In the genomic region with DNA sequence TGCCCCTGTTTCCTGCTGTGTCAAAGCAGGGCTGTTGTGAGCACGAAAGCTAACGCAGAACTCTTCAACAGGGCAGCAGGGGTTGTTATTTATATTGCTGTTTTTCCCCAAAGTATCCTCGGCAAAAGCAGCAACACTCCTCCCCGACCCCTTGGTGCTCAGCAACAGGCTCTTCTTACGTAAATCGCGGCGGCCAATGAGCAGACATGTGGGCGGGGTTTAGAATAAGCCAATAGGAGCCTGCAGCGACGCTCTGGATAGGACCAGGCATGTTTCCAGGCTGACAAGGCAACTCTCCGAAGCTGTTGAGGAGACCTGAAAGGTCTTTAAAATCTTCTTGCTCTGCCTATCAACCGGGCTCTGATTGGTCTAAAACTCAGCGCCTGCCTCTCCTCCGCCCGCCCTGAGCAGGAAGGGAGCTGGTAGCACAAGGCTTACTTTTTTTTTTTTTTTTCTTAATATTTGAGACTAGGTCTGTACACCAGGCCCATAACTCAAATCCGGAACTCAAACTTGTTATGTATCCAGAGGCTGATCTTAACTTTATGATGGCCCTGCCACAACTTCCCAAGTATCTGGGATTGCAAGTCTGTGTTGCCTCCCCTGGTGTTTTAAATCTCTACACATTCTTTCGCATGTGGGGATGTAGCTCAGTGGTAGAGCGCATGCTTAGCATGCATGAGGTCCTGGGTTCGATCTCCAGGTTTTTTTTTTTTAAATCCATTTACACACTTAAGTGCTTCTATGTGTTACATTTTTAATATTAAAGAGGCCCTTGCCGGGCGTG, we compare ENCODE assay signal across 8 mouse cellular contexts. TPM values are rescaled to one million over a fixed set of nuclear protein-coding genes. Genes with fewer than 3 reads are reported as not detected.
DNase-seq lines count a peak whose midpoint lies in the region; ATAC-seq and TF ChIP-seq lines count a peak whose summit lies in the region.

No protein-coding gene starts in this region.

- TF ChIP-seq POLR2A in olfactory bulb, adult 2 months (IDR thresholded peaks at IDR 0.05; ENCODE audit: insufficient read depth, low read depth, low read length), result 0 out of 2 replicates have a peak, but pooled peaks have one; percentile 35
- peak; percentile 56; the same call in 1 of the 2 replicates for TF ChIP-seq POLR2A in thymus, adult 2 months (IDR thresholded peaks at IDR 0.05; ENCODE audit: control insufficient read depth, extremely low read depth, insufficient read depth, low read length, poor library complexity)

- intact Hi-C loops in heart, postnatal 36 days (cut with DNase I), result loop anchor here (1.0 kb wide), 1 partner anchor 170 kb away; no protein-coding TSS in a partner anchor

- H3K36me3 ChIP-seq in ES-E14 (ENCODE audit: control insufficient read depth, insufficient read depth, low read length, poor library complexity, severe bottlenecking), result no peaks in the 10 kb centered on the region
- no peaks in the 10 kb centered on the region for H3K36me3 ChIP-seq in forebrain, embryonic 15.5 days
- H3K36me3 ChIP-seq in lung, embryonic 14.5 days (ENCODE audit: insufficient read depth), result no peaks in the 10 kb centered on the region
- H3K36me3 ChIP-seq in thymus, adult 2 months (ENCODE audit: control insufficient read depth, insufficient read depth, low read length), result no peaks in the 10 kb centered on the region

- H3K27me3 ChIP-seq in forebrain, embryonic 15.5 days, result peaks cover 4% of the 10 kb centered on the region; the same call in 1 of the 2 replicates
- H3K27me3 ChIP-seq in lung, embryonic 14.5 days (ENCODE audit: insufficient read depth, low read length), result no peaks in the 10 kb centered on the region
- H3K27me3 ChIP-seq in thymus, adult 2 months (ENCODE audit: control insufficient read depth, insufficient read depth, low read length), result no peaks in the 10 kb centered on the region

- peak overlapping the region; percentile 83 for H3K27ac ChIP-seq in ES-E14 (ENCODE audit: insufficient read depth, low read depth, low read length, poor library complexity, severe bottlenecking)
- peak overlapping the region; percentile 45; the same call in 1 of the 2 replicates for H3K27ac ChIP-seq in forebrain, embryonic 15.5 days (replicated peaks)
- H3K27ac ChIP-seq in layer of hippocampus, adult 2 months, result peak overlapping the region; percentile 92
- H3K27ac ChIP-seq in lung, embryonic 14.5 days (ENCODE audit: low read depth), result peak overlapping the region; percentile 93
- H3K27ac ChIP-seq in olfactory bulb, adult 2 months (ENCODE audit: insufficient read depth, low read depth, low read length), result peak overlapping the region; percentile 90
- peak overlapping the region; percentile 82 for H3K27ac ChIP-seq in thymus, adult 2 months (ENCODE audit: control insufficient read depth, insufficient read depth, low read length)

- 21% methylated on average over 22 of the region's 22 CpGs for WGBS in forebrain, embryonic 15.5 days
- 21% methylated on average over 22 of the region's 22 CpGs for WGBS in lung, embryonic 14.5 days
- 21% methylated on average over 22 of the region's 22 CpGs for WGBS in olfactory bulb, adult 2 months
- 22% methylated on average over 22 of the region's 22 CpGs for WGBS in thymus, adult 2 months

- in situ Hi-C loops in ES-E14 (cut with MboI; ENCODE audit: low sequenced_read_pairs in 2 of 2, unreplicated experiment in 2 of 2), result no loop called here

- ATAC-seq in forebrain, embryonic 15.5 days (replicated peaks), result peak; percentile 94
- peak; percentile 96 for ATAC-seq in lung, embryonic 14.5 days (ENCODE audit: insufficient read depth)

- peaks cover 10 to 15% of the 10 kb centered on the region in 2 experiments for H3K4me1 ChIP-seq in ES-E14 (ENCODE audit: control insufficient read depth in 2 of 2, insufficient read depth in 2 of 2, low read length in 2 of 2, poor library complexity in 1 of 2)
- H3K4me1 ChIP-seq in forebrain, embryonic 15.5 days, result peaks cover 17% of the 10 kb centered on the region
- H3K4me1 ChIP-seq in lung, embryonic 14.5 days (ENCODE audit: insufficient read depth), result peaks cover 4% of the 10 kb centered on the region
- H3K4me1 ChIP-seq in olfactory bulb, adult 2 months (ENCODE audit: control insufficient read depth, insufficient read depth, low read length), result peaks cover 5% of the 10 kb centered on the region; the same call in 1 of the 2 replicates
- H3K4me1 ChIP-seq in thymus, adult 2 months (replicated peaks; ENCODE audit: control insufficient read depth, insufficient read depth, low read length), result peaks cover 4% of the 10 kb centered on the region

- peak overlapping the region; percentile 47 to 72 for H3K4me3 ChIP-seq in ES-E14 (ENCODE audit: insufficient read depth in 1 of 2, low read depth in 1 of 2, low read length in 2 of 2, poor library complexity in 1 of 2, severe bottlenecking in 1 of 2)
- peak overlapping the region; percentile 41 for H3K4me3 ChIP-seq in forebrain, embryonic 15.5 days
- peak overlapping the region; percentile 69 for H3K4me3 ChIP-seq in layer of hippocampus, adult 2 months
- H3K4me3 ChIP-seq in lung, embryonic 14.5 days (ENCODE audit: low read depth, low read length), result peak overlapping the region; percentile 45
- peak overlapping the region; percentile 50 for H3K4me3 ChIP-seq in olfactory bulb, adult 2 months (ENCODE audit: insufficient read depth, low read depth, low read length)
- H3K4me3 ChIP-seq in thymus, adult 2 months (ENCODE audit: control insufficient read depth, insufficient read depth, low read length), result peak overlapping the region; percentile 46

- DNase-seq in ES-E14 (ENCODE audit: low read depth, low spot score), result peak; percentile 94
- DNase-seq in cerebellum, adult 11-12 months, result peak; percentile 90
- DNase-seq in heart, postnatal 36 days, result peak; percentile 84 to 86
- DNase-seq in layer of hippocampus, adult 2 months (ENCODE audit: low spot score in 2 of 2), result peak; percentile 88 to 95
- DNase-seq in lung, embryonic 14.5 days, result peak; percentile 99
- peak; percentile 89 for DNase-seq in thymus, adult 2 months

- H3K4me2 ChIP-seq in forebrain, embryonic 15.5 days (replicated peaks), result peak overlapping the region; percentile 80
- peak overlapping the region; percentile 96 for H3K4me2 ChIP-seq in lung, embryonic 14.5 days

- peak overlapping the region; percentile 63 for H3K9ac ChIP-seq in ES-E14 (ENCODE audit: insufficient read depth, low read depth, low read length, poor library complexity, severe bottlenecking)
- H3K9ac ChIP-seq in forebrain, embryonic 15.5 days (replicated peaks), result no peak overlapping the region
- peak overlapping the region; percentile 49 for H3K9ac ChIP-seq in lung, embryonic 14.5 days

- TF ChIP-seq CTCF in layer of hippocampus, adult 2 months (conservative IDR thresholded peaks at IDR 0.05), result no peak
- TF ChIP-seq CTCF in lung, embryonic 14.5 days (IDR thresholded peaks at IDR 0.05; ENCODE audit: low read depth), result no peak
- TF ChIP-seq CTCF in olfactory bulb, adult 2 months (IDR thresholded peaks at IDR 0.05; ENCODE audit: insufficient read depth, low read depth, low read length), result no peak
- TF ChIP-seq CTCF in thymus, adult 2 months (IDR thresholded peaks at IDR 0.05; ENCODE audit: borderline replicate concordance, control insufficient read depth, extremely low read depth, insufficient read depth, low read length, poor library complexity), result 0 out of 2 replicates have a peak, but pooled peaks have one; percentile 29

- H3K9me3 ChIP-seq in ES-E14 (ENCODE audit: control insufficient read depth, insufficient read depth, low read depth, low read length), result no peaks in the 10 kb centered on the region
- H3K9me3 ChIP-seq in forebrain, embryonic 15.5 days, result no peaks in the 10 kb centered on the region
- no peaks in the 10 kb centered on the region for H3K9me3 ChIP-seq in lung, embryonic 14.5 days (ENCODE audit: low read depth, low read length)

RNA-seq across cellular contexts. Expression of gene Sesn2, which starts 5.3 kb away (rescaled TPM):
- total RNA-seq in ES-E14 (2012; rRNA removed), result 75.8 and 96.1 TPM in 2 replicates
- polyA plus RNA-seq in forebrain, embryonic 15.5 days (2015; fragmentation: Nextera tagmentation; extraction: Ambion mirVana), result 5.6 and 6.3 TPM in 2 replicates
- total RNA-seq in heart, postnatal 36 days (2021), result 1 to 10 TPM; 3.3 to 4.1 TPM
- total RNA-seq in layer of hippocampus, adult 2 months (2021), result 10 to 100 TPM; 13.1 to 13.3 TPM
- polyA plus RNA-seq in lung, embryonic 14.5 days (2014; fragmentation: Nextera tagmentation; extraction: Ambion mirVana), result 7.8 and 8.6 TPM in 2 replicates
- polyA plus RNA-seq in olfactory bulb, adult 2 months (2012; ENCODE audit: insufficient read depth, insufficient read length, low replicate concordance, missing spikeins), result not detected in 2 replicates
- polyA plus RNA-seq in thymus, adult 2 months (2012; rRNA removed), result 12.8 and 13.2 TPM in 2 replicates

RNA-seq across cellular contexts. Expression of gene Atpif1, which starts 17.9 kb away (rescaled TPM):
- total RNA-seq in ES-E14 (2012; rRNA removed), result 485 and 496 TPM in 2 replicates
- 1,097 and 1,228 TPM in 2 replicates for polyA plus RNA-seq in forebrain, embryonic 15.5 days (2015; fragmentation: Nextera tagmentation; extraction: Ambion mirVana)
- total RNA-seq in heart, postnatal 36 days (2021), result 100 to 1,000 TPM; 311 to 330 TPM
- total RNA-seq in layer of hippocampus, adult 2 months (2021), result 100 to 1,000 TPM; 416 to 419 TPM
- 1,179 and 1,189 TPM in 2 replicates for polyA plus RNA-seq in lung, embryonic 14.5 days (2014; fragmentation: Nextera tagmentation; extraction: Ambion mirVana)
- polyA plus RNA-seq in olfactory bulb, adult 2 months (2012; ENCODE audit: insufficient read depth, insufficient read length, low replicate concordance, missing spikeins), result not detected in 2 replicates
- 102 and 109 TPM in 2 replicates for polyA plus RNA-seq in thymus, adult 2 months (2012; rRNA removed)

RNA-seq across cellular contexts. Expression of gene Dnajc8, which starts 19.8 kb away (rescaled TPM):
- 127 and 167 TPM in 2 replicates for total RNA-seq in ES-E14 (2012; rRNA removed)
- 146 and 150 TPM in 2 replicates for polyA plus RNA-seq in forebrain, embryonic 15.5 days (2015; fragmentation: Nextera tagmentation; extraction: Ambion mirVana)
- total RNA-seq in heart, postnatal 36 days (2021), result 10 to 100 TPM; 50.9 to 63.2 TPM
- 10 to 100 TPM; 87.9 to 92.9 TPM for total RNA-seq in layer of hippocampus, adult 2 months (2021)
- 191 TPM in 2 replicates for polyA plus RNA-seq in lung, embryonic 14.5 days (2014; fragmentation: Nextera tagmentation; extraction: Ambion mirVana)
- polyA plus RNA-seq in olfactory bulb, adult 2 months (2012; ENCODE audit: insufficient read depth, insufficient read length, low replicate concordance, missing spikeins), result 577 TPM in 1 of 2 replicates, not detected in the other
- 45.6 and 46.4 TPM in 2 replicates for polyA plus RNA-seq in thymus, adult 2 months (2012; rRNA removed)

RNA-seq across cellular contexts. Expression of gene Ptafr, which starts 48.3 kb away (rescaled TPM):
- total RNA-seq in ES-E14 (2012; rRNA removed), result 0.26 and 0.40 TPM in 2 replicates
- 0.26 and 0.39 TPM in 2 replicates for polyA plus RNA-seq in forebrain, embryonic 15.5 days (2015; fragmentation: Nextera tagmentation; extraction: Ambion mirVana)
- 1 to 10 TPM; 1.8 to 3.2 TPM for total RNA-seq in heart, postnatal 36 days (2021)
- total RNA-seq in layer of hippocampus, adult 2 months (2021), result 1 to 10 TPM; 1.0 to 1.1 TPM
- polyA plus RNA-seq in lung, embryonic 14.5 days (2014; fragmentation: Nextera tagmentation; extraction: Ambion mirVana), result 0.83 and 1.1 TPM in 2 replicates
- polyA plus RNA-seq in olfactory bulb, adult 2 months (2012; ENCODE audit: insufficient read depth, insufficient read length, low replicate concordance, missing spikeins), result not detected in 2 replicates
- 7.1 and 8.5 TPM in 2 replicates for polyA plus RNA-seq in thymus, adult 2 months (2012; rRNA removed)

RNA-seq across cellular contexts. Expression of gene Med18, which starts 51.8 kb away (rescaled TPM):
- total RNA-seq in ES-E14 (2012; rRNA removed), result 29.7 and 32.8 TPM in 2 replicates
- 20.8 and 21.3 TPM in 2 replicates for polyA plus RNA-seq in forebrain, embryonic 15.5 days (2015; fragmentation: Nextera tagmentation; extraction: Ambion mirVana)
- total RNA-seq in heart, postnatal 36 days (2021), result 1 to 10 TPM; 3.4 to 4.3 TPM
- 1 to 10 TPM; 8.7 to 9.4 TPM for total RNA-seq in layer of hippocampus, adult 2 months (2021)
- polyA plus RNA-seq in lung, embryonic 14.5 days (2014; fragmentation: Nextera tagmentation; extraction: Ambion mirVana), result 20.0 and 20.1 TPM in 2 replicates
- not detected in 2 replicates for polyA plus RNA-seq in olfactory bulb, adult 2 months (2012; ENCODE audit: insufficient read depth, insufficient read length, low replicate concordance, missing spikeins)
- polyA plus RNA-seq in thymus, adult 2 months (2012; rRNA removed), result 6.7 and 10.4 TPM in 2 replicates

Comparison
In these comparisons a context has a peak if more than half of its experiments do, and no peak if none do; other contexts are left out.
1. Peak in every context shown above with its lines: DNase-seq, ATAC-seq, H3K4me3 ChIP-seq and H3K27ac ChIP-seq.
2. RNA of gene Atpif1, which starts 17.9 kb away (polyA plus RNA-seq): 1,179 to 1,189 TPM in lung, embryonic 14.5 days, 1,097 to 1,228 TPM in forebrain, embryonic 15.5 days and 102 to 109 TPM in thymus, adult 2 months; not detected in olfactory bulb, adult 2 months; every median in the first group is over 100 times any median in the second.